Mouse (Mus musculus) induced T-regulatory cell, adult 2 months (primary cell): ENCODE data around the gene Schip1.

Source experiments
- DNase-seq: peaks from one replicate; pipeline ENCODE4 v3.0.0-alpha.2; 2012; ENCODE audit warnings: low read depth

The Schip1 gene

DNA sequence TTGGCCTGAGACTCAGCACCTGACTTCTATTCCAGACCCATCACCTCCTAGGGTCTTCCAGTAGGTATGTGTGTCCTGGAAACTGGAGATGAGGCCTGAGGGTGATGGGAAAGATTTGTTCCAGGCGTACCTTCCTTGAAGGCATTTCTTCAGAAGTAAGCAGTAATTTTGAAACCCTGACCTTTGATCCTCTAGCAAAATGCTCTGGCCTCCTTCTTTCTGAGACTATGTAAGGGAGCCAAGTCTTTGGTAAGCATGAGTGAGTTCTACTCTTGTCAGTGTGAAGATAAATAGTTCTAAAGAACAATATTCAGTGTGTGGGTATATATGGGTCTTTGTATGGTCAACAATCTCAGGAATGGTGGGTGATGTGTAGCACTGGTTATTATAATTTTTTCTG is 65.8 kb downstream of the Schip1 start:
- no peak for DNase-seq

DNA sequence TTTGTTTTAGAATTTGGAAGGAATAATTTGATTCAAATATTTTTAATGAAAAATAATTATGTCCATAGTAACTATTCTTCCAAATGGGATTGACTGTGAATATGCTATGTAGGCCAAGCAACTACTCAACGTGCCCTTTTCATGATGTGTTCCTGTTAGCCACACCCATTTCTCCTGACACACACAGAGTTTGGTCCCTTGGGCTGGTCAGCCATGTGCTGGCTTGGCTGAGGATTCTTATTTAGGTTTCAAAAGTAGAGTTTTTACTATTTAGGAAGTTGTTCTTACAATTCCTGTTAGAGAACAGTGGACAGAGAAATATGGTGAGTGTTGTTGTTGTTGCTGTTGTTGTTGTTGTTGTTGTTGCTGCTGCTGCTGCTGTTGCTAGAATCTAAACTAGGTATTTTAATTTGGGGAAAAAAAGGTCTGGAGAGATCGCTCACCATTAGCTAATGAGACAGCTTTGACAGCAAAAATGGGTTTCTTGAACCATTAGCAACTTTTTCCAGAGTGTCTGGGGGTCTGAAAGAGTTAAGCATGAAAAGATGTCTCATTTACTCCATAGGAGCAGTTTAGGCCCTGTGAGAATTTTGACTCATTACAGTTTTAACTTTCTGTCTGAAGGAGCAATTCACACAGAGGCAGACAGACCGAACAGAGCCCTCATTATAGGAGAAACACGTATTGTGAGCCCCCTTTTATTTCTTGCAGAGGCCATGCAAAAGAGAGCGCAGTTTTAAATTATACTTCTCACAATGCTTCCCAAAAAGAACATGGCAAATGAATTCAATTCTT is 74.4 kb downstream of the Schip1 start:
- DNase-seq, result no peak

DNA sequence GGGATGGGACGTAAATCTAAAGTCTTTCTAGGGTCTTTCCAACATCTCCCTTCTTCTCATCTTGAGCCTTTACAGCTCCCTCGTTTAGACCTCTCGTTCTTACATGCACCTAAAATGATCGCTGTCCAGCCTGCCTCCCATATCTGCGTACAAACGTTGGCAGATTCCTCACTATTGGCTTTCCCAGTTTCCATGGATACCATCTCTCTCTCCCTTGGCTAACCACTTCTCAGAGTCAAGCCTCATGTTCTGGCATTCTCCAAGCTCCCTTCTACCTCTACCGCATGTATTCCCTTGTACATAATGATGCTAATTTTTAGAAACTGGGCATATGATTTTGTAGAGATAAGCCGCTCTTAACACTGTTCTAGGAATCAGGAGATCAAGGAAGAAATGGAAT is 86.1 kb downstream of the Schip1 start:
- no peak for DNase-seq

DNA sequence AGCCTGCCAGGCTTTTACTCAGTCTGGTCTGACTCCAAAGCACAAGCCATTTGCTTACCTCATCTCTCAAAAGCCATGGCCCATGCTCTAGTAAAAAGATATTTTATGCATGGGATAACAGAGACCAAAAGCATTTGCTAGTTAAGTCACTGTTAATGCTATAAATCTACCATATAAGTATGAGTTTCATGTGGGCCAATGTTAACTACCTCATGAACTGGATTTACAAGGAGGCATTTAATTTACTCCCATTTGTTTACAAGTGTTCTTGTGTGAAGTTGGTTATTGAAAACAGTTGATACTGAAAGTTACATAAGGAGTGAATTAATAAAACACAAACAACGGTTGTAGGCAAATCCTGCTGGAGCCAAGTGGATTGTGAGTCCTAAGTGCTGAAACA is 95.6 kb downstream of the Schip1 start:
- no peak for DNase-seq

DNA sequence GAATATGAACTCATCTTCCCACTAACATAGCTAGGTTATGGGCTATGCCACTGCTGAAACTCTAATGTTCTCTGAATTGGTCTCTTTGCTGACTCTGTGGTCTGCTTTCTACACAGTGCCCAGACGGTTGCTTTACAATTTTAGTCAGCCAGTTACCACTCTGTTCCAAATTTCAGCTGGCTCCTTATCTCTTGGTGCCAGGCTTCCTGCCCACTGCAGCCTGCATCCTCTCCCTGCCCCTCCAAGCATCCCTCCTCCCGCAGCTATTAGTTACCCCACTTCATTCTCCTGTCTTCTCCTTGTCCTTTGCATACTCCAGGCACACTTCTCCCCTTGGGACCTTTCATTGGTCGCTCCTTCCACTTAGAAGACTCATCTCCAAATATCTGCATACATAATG is 96.2 kb downstream of the Schip1 start:
- DNase-seq, result no peak

DNA sequence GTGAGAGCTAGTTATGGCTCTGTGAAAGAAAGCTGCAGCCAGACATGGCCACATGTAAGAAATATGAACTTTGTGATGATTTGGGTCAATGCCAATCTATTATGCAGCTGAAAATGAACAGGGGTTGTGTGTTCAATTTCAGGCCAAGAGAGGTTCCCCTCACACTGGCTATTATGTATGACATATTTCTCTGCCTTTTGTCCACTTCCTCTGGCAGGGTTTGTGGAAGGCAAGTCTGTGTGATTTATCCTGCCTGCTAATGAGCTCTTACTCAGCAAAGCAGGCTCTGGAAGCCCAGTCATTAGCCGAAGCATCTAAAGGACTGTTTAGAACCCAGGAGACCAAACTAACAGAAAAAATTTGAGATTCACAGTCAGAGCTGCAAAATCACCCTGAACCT is 113.6 kb downstream of the Schip1 start:
- no peak for DNase-seq

DNA sequence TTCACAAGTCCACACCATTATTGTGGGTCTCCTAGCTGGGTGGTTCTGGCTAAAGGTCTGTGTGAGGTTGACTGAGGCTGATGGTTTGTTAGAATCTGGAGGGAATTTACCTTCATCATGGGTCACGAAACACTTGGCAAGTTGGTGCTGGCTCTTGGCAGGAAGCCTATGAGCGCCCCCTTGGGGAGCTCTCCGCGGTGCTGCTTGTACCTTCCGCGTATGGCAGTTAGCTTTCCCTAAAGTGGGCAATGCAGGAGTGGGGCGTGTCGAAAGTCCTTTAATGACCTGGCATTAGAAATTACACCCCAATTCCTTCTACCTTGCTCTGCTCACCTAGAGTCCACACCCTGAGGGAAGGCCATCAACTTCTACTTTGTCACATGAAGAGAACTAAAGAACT is 122.9 kb downstream of the Schip1 start:
- no peak for DNase-seq

DNA sequence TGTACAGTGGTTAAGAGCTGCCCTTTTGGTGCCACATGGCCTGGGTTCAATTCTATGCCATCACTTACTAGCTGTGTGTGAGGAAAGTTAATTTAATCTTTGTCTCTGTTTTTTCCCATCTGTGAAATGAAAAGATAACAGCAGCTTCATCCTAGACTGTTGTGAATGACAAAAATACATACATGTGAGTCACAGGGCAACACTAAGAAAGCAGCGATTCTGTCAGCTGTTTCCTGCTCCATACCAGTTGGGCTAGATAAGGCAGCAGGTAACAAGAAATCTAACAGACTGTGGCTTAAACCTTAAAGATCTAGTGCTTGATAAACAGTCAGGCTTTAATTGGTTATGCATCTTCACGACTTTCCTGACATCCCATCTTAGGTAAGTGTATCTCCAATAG is 124.5 kb downstream of the Schip1 start:
- DNase-seq, result no peak

DNA sequence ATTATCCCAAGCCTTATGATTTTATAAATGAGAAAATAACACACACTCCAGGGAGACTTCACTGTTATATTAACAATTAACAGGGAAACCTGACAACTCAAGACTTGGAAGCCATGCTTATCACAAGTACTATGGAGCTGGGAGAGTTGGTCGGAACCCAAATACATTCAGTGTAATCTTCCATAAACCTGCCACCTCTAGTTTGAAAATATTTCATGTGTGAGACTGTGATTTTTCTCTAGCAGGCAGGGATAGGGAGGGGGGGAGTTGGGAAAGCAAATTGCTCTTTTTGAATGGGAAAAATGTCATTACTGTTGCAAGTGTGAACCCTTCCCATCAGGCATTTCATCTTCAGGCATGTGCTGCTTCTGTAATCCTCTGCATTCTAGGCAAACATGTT is 132.3 kb downstream of the Schip1 start:
- DNase-seq, result no peak

DNA sequence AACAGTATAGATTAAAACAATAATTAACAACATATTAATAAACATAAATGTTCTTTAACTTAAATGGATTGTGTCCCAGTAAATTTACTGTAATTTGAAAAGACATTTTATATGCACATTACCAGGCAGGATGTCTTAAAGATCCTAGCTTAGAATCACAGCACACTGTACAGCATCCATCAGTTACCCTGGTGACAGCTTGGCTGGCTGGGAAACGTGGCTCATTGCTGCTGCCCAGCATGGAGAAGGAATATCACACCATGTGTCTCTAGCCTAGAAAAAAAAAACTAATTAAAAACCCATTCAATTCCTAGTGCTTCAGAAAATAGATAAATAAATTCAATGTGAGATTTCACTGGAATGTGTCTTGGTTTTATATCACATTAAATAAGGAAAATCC is 136.6 kb downstream of the Schip1 start:
- no peak for DNase-seq

DNA sequence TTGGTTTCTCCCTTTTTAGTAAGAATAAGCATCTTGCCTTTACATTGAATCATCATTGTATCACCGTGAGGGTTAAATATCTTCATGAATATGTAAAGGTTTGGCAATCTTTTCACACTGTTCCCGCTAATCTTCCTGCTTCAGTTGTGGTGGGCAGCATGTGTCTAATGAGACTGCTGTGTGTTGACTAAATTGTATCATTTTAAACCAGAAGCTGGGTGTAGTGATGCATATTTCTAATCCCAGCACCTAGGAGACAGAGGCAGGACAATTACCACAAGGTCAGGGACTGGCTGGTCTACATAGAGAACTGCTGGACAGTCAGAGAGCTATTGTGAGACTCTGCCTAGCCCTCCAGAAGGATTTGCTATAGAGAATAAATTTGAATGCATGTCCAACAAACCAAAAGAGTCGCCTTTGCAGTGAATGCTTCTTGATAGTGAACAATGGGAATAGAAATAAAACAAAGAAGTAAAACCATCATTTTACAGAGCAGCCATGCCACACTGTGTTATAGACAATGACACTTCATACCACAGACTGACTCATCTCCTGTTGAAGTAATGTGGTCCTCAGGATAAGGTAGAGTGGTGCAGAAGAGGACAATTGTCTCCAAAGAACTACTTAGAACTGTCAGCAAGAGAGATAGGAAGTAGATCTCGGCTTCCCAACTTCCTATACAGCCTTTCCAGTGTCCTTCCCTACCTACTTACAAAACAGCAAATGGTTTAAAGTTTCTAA is 137.7 kb downstream of the Schip1 start:
- no peak for DNase-seq

DNA sequence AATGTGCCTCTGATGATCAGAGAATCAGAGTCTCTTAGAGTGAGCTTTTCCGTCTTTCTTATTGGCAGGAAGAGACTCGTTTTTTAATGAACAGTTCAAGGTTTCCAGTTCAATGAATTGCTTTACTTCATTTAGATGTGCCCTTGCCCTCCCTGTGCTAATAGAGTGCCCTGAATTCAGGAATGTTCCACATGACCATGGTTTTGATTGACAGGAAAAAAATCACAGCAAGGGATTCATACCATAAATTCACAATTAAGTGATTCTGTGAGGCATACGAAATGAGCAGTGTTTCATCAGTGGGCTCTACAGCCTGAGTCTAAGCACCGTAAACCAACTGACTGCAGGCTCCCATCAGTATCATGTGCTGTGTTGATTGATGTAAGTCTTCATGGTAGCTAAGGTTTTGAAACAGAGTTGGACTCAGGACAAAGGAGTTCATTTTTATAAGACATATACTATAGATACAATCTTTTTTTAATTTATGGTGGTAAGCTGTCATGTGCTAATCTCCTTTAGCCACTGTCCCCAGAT is 139.4 kb downstream of the Schip1 start:
- DNase-seq, result no peak

DNA sequence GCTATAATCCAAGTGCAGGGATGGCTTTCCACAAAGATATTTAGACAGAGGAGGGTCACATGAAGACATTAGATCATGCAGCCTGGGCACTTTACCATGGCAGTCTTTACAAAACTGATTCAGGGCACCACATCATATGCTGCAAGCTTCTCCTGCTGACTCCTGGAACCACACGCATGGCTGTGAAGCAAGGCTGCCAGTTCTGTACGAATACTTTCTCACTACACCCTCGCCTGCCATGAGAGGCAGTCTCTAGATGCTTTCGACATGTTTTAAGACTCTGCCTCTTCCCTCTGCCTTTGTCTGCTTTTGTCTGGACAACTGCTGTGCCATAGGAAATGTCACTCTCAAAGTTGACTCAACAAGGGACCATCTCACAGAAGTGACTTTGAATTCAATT is 145.8 kb downstream of the Schip1 start:
- no peak for DNase-seq

DNA sequence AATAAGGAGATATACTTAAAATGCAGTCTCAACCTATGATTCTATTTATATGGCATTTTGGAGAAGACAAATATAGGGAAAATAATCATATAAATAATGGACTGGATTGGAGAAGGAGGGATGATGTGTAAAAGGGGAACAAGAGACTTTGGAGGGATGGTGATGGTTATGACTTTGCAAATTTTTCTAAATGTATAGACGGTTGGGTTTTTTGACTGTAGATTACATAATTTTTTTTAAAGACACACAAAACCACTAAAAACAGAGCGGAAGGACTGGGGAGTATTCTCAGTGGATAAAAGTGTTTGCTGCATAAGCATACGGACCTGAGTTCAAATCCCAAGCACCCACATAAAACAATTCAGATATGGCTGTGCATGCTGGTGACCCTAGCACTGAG is 156.8 kb downstream of the Schip1 start:
- no peak for DNase-seq

DNA sequence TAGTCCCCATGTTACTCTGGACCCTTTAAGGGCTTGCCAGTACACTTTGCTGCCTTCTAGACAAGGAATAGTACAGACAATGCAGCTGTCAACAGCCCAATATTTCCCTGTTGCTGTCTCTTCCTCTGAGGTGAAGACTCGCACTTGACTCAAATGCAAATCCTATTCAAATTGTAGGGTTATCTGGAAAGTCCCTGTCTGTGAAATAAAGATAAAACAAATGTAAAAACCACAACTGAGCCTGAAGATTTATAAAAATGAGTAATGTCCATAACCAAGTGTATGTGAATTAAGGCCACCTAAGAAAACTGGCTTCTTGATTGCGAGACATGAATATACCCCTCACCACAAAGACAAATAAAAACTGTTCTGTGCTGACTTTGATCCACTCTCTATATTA is 175.3 kb downstream of the Schip1 start:
- no peak for DNase-seq

DNA sequence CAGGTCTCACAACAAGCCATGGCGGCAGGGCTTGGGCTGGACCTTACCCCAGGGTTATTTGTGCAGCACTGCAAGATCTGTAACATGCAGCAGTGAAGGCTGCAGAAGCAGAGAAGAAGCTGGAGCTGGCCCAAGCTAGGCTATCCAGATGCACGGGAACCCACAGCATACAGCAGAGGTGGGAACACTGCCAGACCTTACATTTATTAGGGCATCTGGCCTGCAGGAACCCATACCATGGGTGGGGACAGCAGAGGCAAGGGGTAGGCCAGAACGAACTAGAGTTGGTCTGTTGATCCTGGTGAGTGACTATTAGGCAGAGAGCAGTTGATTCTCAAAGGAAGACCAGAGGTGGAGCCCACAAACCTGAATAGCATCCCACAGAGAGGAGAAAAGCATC is 178.6 kb downstream of the Schip1 start:
- DNase-seq, result no peak

DNA sequence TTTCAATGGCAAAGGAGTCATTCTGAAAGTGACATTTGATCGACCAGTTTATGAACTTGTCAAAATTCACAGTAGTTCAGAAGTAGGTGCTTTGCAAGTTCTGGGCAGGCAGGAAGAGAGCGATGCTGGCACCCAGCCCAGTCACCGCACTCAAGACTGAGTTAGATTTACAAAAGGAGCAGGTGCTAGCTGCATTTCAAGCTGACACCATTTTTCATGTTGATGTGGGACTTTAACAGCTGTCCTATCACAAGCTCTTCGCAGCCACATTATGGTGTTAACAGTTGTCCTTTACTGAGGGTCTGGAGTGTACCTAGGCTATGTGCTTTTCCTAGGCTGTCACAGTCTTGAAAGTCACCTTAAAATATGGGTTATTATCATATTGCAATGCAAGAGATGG is 181.6 kb downstream of the Schip1 start:
- no peak for DNase-seq

DNA sequence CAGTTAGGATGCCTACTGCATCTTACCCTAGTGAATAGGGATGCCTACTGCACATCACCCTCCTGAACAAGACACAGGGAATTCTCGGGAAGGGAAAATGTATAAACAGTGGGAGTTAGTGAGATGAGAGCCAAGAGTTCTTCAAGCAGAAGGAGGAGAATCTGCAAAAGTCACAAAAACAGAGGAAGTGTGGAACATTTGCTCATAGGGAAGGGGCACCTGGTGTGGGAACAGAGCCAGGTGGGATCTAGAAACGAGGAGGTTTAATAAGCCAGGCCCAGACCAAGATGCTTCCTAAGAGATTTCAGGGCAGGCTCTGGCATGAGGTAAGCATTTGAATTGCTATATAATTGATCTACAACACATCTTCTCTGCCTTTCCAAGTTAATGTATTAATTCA is 186.0 kb downstream of the Schip1 start:
- DNase-seq, result no peak

DNA sequence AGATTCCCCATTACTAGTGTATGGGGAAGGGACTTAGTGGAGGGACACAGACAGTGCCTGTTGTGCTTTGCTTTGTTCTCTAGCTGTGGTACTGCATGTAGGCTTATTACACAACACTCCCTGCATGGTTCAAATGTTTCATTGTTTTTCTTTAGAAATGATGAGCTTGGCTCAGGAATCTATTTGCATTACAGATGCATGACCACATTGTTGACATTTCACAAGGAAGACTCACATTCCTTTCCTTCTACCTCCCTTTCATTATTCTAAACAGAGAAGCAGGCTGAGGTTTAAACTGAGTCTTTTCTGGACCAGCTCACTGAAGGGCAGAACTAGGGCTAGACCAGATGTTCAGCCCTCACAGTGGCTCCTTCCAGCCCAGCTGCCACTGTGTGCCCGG is 187.7 kb downstream of the Schip1 start:
- no peak for DNase-seq

DNA sequence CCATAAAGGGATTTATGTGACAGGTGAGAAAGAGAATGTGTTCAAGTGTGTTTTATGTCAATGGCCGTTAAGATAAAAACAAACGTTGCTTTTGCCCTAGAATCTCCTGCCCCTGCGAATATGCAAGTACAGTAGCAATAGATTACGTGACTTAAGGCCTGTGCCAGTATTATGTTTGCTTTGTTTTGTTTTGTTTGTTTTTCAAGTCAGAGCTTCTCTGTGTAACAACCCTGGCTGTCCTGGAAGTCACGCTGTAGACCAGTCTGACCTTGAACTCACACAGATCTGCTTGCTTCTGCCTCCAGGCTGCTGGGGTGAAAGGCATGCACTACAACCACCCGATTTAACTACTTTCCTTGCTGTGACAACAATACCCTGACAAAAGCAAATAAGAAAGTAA is 197.7 kb downstream of the Schip1 start:
- no peak for DNase-seq

DNA sequence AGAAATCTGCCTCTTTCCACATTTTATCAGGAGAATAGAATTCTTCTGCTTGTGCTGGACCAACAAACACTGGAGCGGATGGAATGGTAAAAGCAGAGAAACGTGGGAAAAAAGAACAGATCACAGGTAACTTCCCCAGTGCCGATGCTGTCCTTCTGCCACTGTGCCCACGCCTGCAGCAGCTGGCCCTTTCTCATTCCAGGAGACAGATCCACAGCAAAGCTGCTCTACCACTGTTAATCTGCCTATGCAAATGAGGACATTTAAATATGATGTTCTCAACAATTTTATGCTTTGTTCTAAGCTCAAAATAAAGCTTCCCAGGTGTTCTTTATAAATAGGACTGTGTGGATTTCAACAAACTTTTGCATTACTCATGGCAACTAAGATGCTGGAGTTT is 203.3 kb downstream of the Schip1 start:
- no peak for DNase-seq

DNA sequence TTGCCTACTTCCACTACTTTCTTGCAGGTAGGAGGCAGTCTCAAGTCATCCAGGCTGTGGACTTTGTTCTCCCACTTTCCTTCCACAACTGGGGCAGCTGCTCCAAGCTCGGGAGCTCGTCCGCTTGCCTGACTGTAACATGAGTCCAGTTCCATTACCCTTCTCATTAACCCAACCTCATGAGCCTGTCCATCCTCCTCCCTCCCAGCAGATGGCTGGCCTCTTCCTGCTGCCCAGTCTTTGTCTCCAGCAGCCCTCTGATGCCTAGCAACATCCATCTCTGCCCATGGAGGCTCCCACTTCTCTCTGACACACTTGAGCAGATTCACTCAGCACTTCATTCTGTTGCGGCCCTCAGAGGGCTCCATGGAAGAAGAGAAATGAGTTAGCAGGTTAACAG is 204.6 kb downstream of the Schip1 start:
- DNase-seq, result no peak

DNA sequence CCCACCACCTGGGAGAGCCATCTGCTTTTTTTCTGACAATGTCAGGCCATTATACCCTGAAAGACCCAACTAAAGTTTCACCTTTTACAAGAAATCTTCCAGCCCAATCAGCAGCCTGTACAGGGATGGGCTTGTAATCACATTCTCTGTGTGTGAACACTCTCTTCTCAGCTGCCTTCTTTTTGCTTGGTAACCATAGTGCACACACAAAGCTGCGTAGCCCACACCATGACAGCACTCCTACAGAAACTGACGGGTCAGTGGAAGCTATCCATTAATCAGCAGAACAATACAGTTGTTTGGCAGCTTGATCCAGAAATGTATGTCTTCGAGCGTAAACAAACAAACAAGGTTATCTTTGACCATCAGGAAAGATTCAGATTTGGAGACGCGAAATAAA is 205.6 kb downstream of the Schip1 start:
- no peak for DNase-seq

DNA sequence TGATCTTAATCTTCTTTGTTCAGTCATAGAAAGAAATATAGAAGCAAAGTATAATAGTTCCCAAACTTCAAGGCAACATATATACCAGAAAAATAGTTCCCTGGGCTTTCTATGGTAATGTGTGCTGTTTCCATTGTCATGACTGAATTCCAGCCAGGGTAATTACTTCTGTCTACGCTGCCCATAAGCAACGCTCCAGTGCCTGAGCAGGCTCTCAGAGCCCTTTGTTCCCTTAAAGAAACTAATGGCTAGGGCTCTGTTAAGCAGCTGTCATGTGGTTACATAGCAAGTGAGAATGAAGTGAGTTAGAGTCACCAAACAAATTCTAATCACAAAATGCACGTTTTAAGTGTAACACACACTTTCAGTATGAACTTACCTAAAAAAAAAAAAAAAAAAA is 206.9 kb downstream of the Schip1 start:
- no peak for DNase-seq
